Mouse (Mus musculus) urinary bladder, postnatal 14 days (tissue): ENCODE results near the gene Gpr35.
A peak's percentile ranks its signal among the peaks of the same experiment; 100 is the strongest.
"Not testable (repeated sequence)": the region's sequence is repeated elsewhere in the genome, so short reads cannot be mapped to it uniquely, and the experiment has no call there.

Experiments used
- DNase-seq: peaks from one replicate; pipeline ENCODE4 v3.0.0; 2021; ENCODE audit warnings: low spot score

Gpr35 gene

GRCm38 (mm10) chr1:92933611-92934010, 17.1 kb upstream of the Gpr35 start:
- no peak for DNase-seq

GRCm38 (mm10) chr1:92934182-92934827, 16.4 kb upstream of the Gpr35 start, which contains the start of gene Capn10:
TSS of gene Capn10 (plus strand) at chr1:92934376.
- peak; percentile 92 for DNase-seq

GRCm38 (mm10) chr1:92935054-92935962, 15.4 kb upstream of the Gpr35 start:
- DNase-seq, result peak; percentile 70

- DNase-seq, result no peak
Measured at GRCm38 (mm10) chr1:92935977-92936376, 14.7 kb upstream of the Gpr35 start.

GRCm38 (mm10) chr1:92936467-92936866, 14.2 kb upstream of the Gpr35 start:
- DNase-seq, result no peak

- DNase-seq, result no peak
Measured at GRCm38 (mm10) chr1:92937797-92938196, 12.9 kb upstream of the Gpr35 start.

GRCm38 (mm10) chr1:92939746-92940145, 10.9 kb upstream of the Gpr35 start:
- no peak for DNase-seq

- no peak for DNase-seq
Measured at GRCm38 (mm10) chr1:92943219-92943989, 7.3 kb upstream of the Gpr35 start.

- no peak for DNase-seq
Measured at GRCm38 (mm10) chr1:92947966-92948365, 2.7 kb upstream of the Gpr35 start.

GRCm38 (mm10) chr1:92949426-92949825, 1.2 kb upstream of the Gpr35 start:
- no peak for DNase-seq

GRCm38 (mm10) chr1:92953641-92954040, 3.0 kb downstream of the Gpr35 start:
- DNase-seq, result no peak

- DNase-seq, result peak; percentile 65
Measured at GRCm38 (mm10) chr1:92956571-92957335, 6.1 kb downstream of the Gpr35 start.

- no peak for DNase-seq
Measured at GRCm38 (mm10) chr1:92958999-92959398, 8.3 kb downstream of the Gpr35 start.

- DNase-seq, result not testable (repeated sequence)
Measured at GRCm38 (mm10) chr1:92970791-92971190, 20.1 kb downstream of the Gpr35 start.

GRCm38 (mm10) chr1:92971879-92972795, 21.5 kb downstream of the Gpr35 start:
- DNase-seq, result no peak

GRCm38 (mm10) chr1:92972854-92973253, 22.2 kb downstream of the Gpr35 start:
- DNase-seq, result peak; percentile 31

GRCm38 (mm10) chr1:92976141-92976566, 25.5 kb downstream of the Gpr35 start:
- no peak for DNase-seq

GRCm38 (mm10) chr1:92978645-92979044, 28.0 kb downstream of the Gpr35 start:
- DNase-seq, result no peak

GRCm38 (mm10) chr1:92979073-92979602, 28.5 kb downstream of the Gpr35 start:
- no peak for DNase-seq
